Mouse (Mus musculus): ENCODE measurements around the gene Snap47. TPM values are rescaled to one million over a fixed set of nuclear protein-coding genes. Genes with fewer than 3 reads are reported as not detected.

The Snap47 gene
- polyA plus RNA-seq, 1 experiment from 2014 or later = 119 TPM

DNA sequence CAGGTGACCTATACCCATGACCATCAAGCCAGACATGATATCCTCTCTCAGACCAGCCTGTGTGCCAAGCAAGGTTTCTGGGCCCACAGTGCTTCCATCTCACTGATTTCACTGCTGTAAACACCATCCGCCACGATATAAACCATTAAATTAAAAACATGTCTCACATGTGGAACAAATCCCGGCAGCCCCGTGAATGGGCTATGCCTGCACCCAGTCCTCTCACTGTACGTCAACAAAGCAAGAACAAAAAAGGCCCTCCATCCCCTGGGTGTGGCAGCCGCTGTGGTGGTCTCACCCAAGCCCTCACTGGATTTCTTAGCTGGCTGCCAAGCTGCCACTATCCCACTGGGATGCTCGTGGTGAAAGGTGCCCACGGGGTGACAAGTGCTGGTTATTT is 51.2 kb downstream of the Snap47 start:
- Histone ChIP-seq H3K4me3 (ENCODE audit: low read length) (no peak overlapping the region), H3K4me2 (replicated peaks; ENCODE audit: low read depth, low read length) (no peak overlapping the region), H3K4me1 (ENCODE audit: insufficient read depth, low read length) (peaks cover 6% of the 10 kb centered on the region; the same call in 1 of the 2 replicates), H3K9me3 (ENCODE audit: low read length) (no peaks in the 10 kb centered on the region), H3K27me3 (ENCODE audit: insufficient read depth, low read length) (no peaks in the 10 kb centered on the region), H3K27ac (ENCODE audit: low read length) (no peak overlapping the region), H3K36me3 (ENCODE audit: insufficient read depth, low read length) (peaks cover 6% of the 10 kb centered on the region; the same call in 1 of the 2 replicates), H3K9ac (replicated peaks; ENCODE audit: low read length) (no peak overlapping the region)
- WGBS = 83% methylated on average over 8 of the region's 8 CpGs
- ATAC-seq (ENCODE audit: low FRiP score, low TSS enrichment) = no peak

- H3K36me3 ChIP-seq (ENCODE audit: insufficient read depth, low read length) = no peaks in the 10 kb centered on the region; the same call in 1 of the 2 replicates
- H3K27ac ChIP-seq (ENCODE audit: low read length) = no peak overlapping the region
- H3K4me3 ChIP-seq (ENCODE audit: low read length) = no peak overlapping the region
- H3K9ac ChIP-seq (replicated peaks; ENCODE audit: low read length) = no peak overlapping the region
- H3K9me3 ChIP-seq (ENCODE audit: low read length) = no peaks in the 10 kb centered on the region
- 50% methylated on average over 22 of the region's 22 CpGs for WGBS
- H3K4me1 ChIP-seq (ENCODE audit: insufficient read depth, low read length) = peaks cover 14% of the 10 kb centered on the region
- no peak for ATAC-seq (ENCODE audit: low FRiP score, low TSS enrichment)
- H3K4me2 ChIP-seq (replicated peaks; ENCODE audit: low read depth, low read length) = no peak overlapping the region
- no peaks in the 10 kb centered on the region for H3K27me3 ChIP-seq (ENCODE audit: insufficient read depth, low read length)
Measured at GRCm38 (mm10) chr11:59397536-59398371, 53.2 kb downstream of the Snap47 start.

GRCm38 (mm10) chr11:59394451-59394850 is 56.5 kb downstream of the Snap47 start:
- Histone ChIP-seq H3K4me3 (ENCODE audit: low read length) (no peak overlapping the region), H3K27ac (ENCODE audit: low read length) (no peak overlapping the region), H3K27me3 (ENCODE audit: insufficient read depth, low read length) (no peaks in the 10 kb centered on the region), H3K9ac (replicated peaks; ENCODE audit: low read length) (no peak overlapping the region), H3K4me1 (ENCODE audit: insufficient read depth, low read length) (peaks cover 14% of the 10 kb centered on the region), H3K9me3 (ENCODE audit: low read length) (no peaks in the 10 kb centered on the region), H3K36me3 (ENCODE audit: insufficient read depth, low read length) (no peaks in the 10 kb centered on the region), H3K4me2 (replicated peaks; ENCODE audit: low read depth, low read length) (no peak overlapping the region)
- ATAC-seq (ENCODE audit: low FRiP score, low TSS enrichment) = no peak
- WGBS = 75% methylated on average over 5 of the region's 5 CpGs

DNA sequence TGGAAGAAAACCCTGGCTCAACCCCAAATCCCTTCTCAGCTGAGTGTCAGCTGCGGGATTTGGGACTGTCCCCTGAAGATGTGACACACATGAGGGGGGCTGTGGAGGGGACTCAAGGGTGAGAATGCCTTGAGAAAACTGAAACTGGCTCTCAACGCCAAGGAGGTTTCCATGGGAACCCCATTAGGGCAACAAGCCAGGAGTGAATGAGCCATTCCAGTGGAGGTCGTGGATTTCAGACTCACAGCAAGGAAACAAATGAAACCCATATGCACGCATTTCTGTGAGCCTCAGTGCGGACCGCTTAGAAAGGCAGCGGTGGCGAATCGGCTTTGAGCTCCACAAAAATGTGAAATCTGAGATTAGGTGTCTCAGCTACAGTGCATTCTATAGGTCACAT is 57.4 kb downstream of the Snap47 start:
- Histone ChIP-seq H3K27ac (ENCODE audit: low read length) (no peak overlapping the region), H3K9ac (replicated peaks; ENCODE audit: low read length) (no peak overlapping the region), H3K4me3 (ENCODE audit: low read length) (no peak overlapping the region), H3K4me2 (replicated peaks; ENCODE audit: low read depth, low read length) (peak overlapping the region; percentile 24), H3K27me3 (ENCODE audit: insufficient read depth, low read length) (no peaks in the 10 kb centered on the region), H3K36me3 (ENCODE audit: insufficient read depth, low read length) (no peaks in the 10 kb centered on the region), H3K9me3 (ENCODE audit: low read length) (no peaks in the 10 kb centered on the region), H3K4me1 (ENCODE audit: insufficient read depth, low read length) (peaks cover 14% of the 10 kb centered on the region)
- ATAC-seq (ENCODE audit: low FRiP score, low TSS enrichment) = no peak
- WGBS = 26% methylated on average over 9 of the region's 9 CpGs

GRCm38 (mm10) chr11:59392300-59392699 is 58.7 kb downstream of the Snap47 start:
- ATAC-seq (ENCODE audit: low FRiP score, low TSS enrichment) = no peak
- no peaks in the 10 kb centered on the region for H3K9me3 ChIP-seq (ENCODE audit: low read length)
- no peak overlapping the region for H3K27ac ChIP-seq (ENCODE audit: low read length)
- H3K36me3 ChIP-seq (ENCODE audit: insufficient read depth, low read length) = no peaks in the 10 kb centered on the region
- WGBS = 44% methylated on average over 6 of the region's 6 CpGs
- no peak overlapping the region for H3K4me3 ChIP-seq (ENCODE audit: low read length)
- H3K27me3 ChIP-seq (ENCODE audit: insufficient read depth, low read length) = no peaks in the 10 kb centered on the region
- no peak overlapping the region for H3K9ac ChIP-seq (replicated peaks; ENCODE audit: low read length)
- H3K4me2 ChIP-seq (replicated peaks; ENCODE audit: low read depth, low read length) = no peak overlapping the region
- H3K4me1 ChIP-seq (ENCODE audit: insufficient read depth, low read length) = peaks cover 8% of the 10 kb centered on the region

GRCm38 (mm10) chr11:59390470-59390869 is 60.5 kb downstream of the Snap47 start:
- Histone ChIP-seq H3K27ac (ENCODE audit: low read length) (no peak overlapping the region), H3K4me1 (ENCODE audit: insufficient read depth, low read length) (peaks cover 13% of the 10 kb centered on the region), H3K9me3 (ENCODE audit: low read length) (no peaks in the 10 kb centered on the region), H3K27me3 (ENCODE audit: insufficient read depth, low read length) (no peaks in the 10 kb centered on the region), H3K36me3 (ENCODE audit: insufficient read depth, low read length) (no peaks in the 10 kb centered on the region), H3K4me2 (replicated peaks; ENCODE audit: low read depth, low read length) (no peak overlapping the region), H3K4me3 (ENCODE audit: low read length) (no peak overlapping the region), H3K9ac (replicated peaks; ENCODE audit: low read length) (no peak overlapping the region)
- WGBS = 51% methylated on average over 9 of the region's 9 CpGs
- no peak for ATAC-seq (ENCODE audit: low FRiP score, low TSS enrichment)

GRCm38 (mm10) chr11:59389617-59390016 is 61.4 kb downstream of the Snap47 start:
- H3K4me2 ChIP-seq (replicated peaks; ENCODE audit: low read depth, low read length) = no peak overlapping the region
- 61% methylated on average over 4 of the region's 4 CpGs for WGBS
- H3K9ac ChIP-seq (replicated peaks; ENCODE audit: low read length) = no peak overlapping the region
- no peak overlapping the region for H3K27ac ChIP-seq (ENCODE audit: low read length)
- no peak for ATAC-seq (ENCODE audit: low FRiP score, low TSS enrichment)
- H3K4me3 ChIP-seq (ENCODE audit: low read length) = no peak overlapping the region
- H3K27me3 ChIP-seq (ENCODE audit: insufficient read depth, low read length) = no peaks in the 10 kb centered on the region
- peaks cover 21% of the 10 kb centered on the region for H3K4me1 ChIP-seq (ENCODE audit: insufficient read depth, low read length)
- H3K9me3 ChIP-seq (ENCODE audit: low read length) = no peaks in the 10 kb centered on the region
- no peaks in the 10 kb centered on the region for H3K36me3 ChIP-seq (ENCODE audit: insufficient read depth, low read length)

GRCm38 (mm10) chr11:59388806-59389205 is 62.2 kb downstream of the Snap47 start:
- Histone ChIP-seq H3K9me3 (ENCODE audit: low read length) (no peaks in the 10 kb centered on the region), H3K4me2 (replicated peaks; ENCODE audit: low read depth, low read length) (no peak overlapping the region), H3K9ac (replicated peaks; ENCODE audit: low read length) (no peak overlapping the region), H3K4me1 (ENCODE audit: insufficient read depth, low read length) (peaks cover 24% of the 10 kb centered on the region), H3K27me3 (ENCODE audit: insufficient read depth, low read length) (no peaks in the 10 kb centered on the region), H3K4me3 (ENCODE audit: low read length) (no peak overlapping the region), H3K36me3 (ENCODE audit: insufficient read depth, low read length) (no peaks in the 10 kb centered on the region), H3K27ac (ENCODE audit: low read length) (no peak overlapping the region)
- WGBS = 83% methylated on average over 4 of the region's 4 CpGs
- no peak for ATAC-seq (ENCODE audit: low FRiP score, low TSS enrichment)

DNA sequence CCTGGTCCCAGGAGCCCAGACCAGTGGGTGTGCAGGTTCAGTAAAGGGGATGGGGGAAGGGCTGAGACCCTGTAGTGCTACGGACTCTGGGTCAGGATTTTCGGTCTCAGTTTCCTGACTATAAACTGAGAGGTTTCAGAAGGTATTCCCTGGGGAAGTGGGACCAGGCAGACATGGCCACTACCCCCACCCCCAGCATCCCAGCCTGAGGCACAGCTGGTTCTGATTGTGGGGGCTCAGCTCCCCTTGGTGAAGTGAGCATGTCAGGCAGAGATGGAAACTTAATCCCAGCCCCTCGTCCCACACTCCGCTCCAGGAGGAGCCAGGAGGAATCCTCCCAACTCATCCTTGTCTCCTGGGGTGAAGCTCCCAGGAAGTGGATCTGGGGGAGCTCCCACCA is 63.5 kb downstream of the Snap47 start:
- WGBS = 26% methylated on average over 4 of the region's 4 CpGs
- no peaks in the 10 kb centered on the region for H3K36me3 ChIP-seq (ENCODE audit: insufficient read depth, low read length)
- peaks cover 21% of the 10 kb centered on the region for H3K4me1 ChIP-seq (ENCODE audit: insufficient read depth, low read length)
- ATAC-seq (ENCODE audit: low FRiP score, low TSS enrichment) = no peak
- no peaks in the 10 kb centered on the region for H3K9me3 ChIP-seq (ENCODE audit: low read length)
- no peak overlapping the region for H3K4me2 ChIP-seq (replicated peaks; ENCODE audit: low read depth, low read length)
- H3K27ac ChIP-seq (ENCODE audit: low read length) = no peak overlapping the region
- H3K9ac ChIP-seq (replicated peaks; ENCODE audit: low read length) = no peak overlapping the region
- H3K27me3 ChIP-seq (ENCODE audit: insufficient read depth, low read length) = no peaks in the 10 kb centered on the region
- H3K4me3 ChIP-seq (ENCODE audit: low read length) = no peak overlapping the region

DNA sequence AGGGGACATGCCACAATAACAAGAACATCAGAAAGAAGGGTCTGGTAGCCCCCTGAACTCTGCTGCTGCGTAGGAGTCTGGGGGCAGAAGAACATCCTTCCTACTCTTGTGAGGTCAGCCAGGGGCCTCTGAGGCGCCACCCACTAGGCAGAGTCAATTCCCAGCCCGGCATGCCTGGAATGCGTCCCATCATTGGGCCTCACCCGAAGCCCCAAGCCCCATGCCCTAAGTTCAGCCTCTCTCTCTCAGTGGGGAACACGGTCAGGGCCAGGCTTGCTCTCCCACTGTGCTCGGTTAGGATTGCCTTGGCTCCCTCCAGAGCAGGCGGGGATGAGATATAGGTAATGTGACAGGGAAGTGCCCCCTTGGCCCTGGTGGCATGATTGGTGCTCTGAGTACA is 65.9 kb downstream of the Snap47 start:
- 6% methylated on average over 8 of the region's 8 CpGs for WGBS
- Histone ChIP-seq H3K27me3 (ENCODE audit: insufficient read depth, low read length) (no peaks in the 10 kb centered on the region), H3K9ac (replicated peaks; ENCODE audit: low read length) (no peak overlapping the region), H3K4me1 (ENCODE audit: insufficient read depth, low read length) (peaks cover 21% of the 10 kb centered on the region), H3K27ac (ENCODE audit: low read length) (0 out of 2 replicates have a peak overlapping the region, but pooled peaks have one; percentile 1), H3K4me2 (replicated peaks; ENCODE audit: low read depth, low read length) (no peak overlapping the region), H3K4me3 (ENCODE audit: low read length) (no peak overlapping the region), H3K9me3 (ENCODE audit: low read length) (no peaks in the 10 kb centered on the region), H3K36me3 (ENCODE audit: insufficient read depth, low read length) (no peaks in the 10 kb centered on the region)
- peak; percentile 64 for ATAC-seq (ENCODE audit: low FRiP score, low TSS enrichment)
